Mouse (Mus musculus): ENCODE results near the gene Plin2. TPM values are rescaled to one million over a fixed set of nuclear protein-coding genes. Genes with fewer than 3 reads are reported as not detected.

Gene Plin2
- polyA plus RNA-seq, 1 experiment from 2014 or later, result 66.2 TPM

DNA sequence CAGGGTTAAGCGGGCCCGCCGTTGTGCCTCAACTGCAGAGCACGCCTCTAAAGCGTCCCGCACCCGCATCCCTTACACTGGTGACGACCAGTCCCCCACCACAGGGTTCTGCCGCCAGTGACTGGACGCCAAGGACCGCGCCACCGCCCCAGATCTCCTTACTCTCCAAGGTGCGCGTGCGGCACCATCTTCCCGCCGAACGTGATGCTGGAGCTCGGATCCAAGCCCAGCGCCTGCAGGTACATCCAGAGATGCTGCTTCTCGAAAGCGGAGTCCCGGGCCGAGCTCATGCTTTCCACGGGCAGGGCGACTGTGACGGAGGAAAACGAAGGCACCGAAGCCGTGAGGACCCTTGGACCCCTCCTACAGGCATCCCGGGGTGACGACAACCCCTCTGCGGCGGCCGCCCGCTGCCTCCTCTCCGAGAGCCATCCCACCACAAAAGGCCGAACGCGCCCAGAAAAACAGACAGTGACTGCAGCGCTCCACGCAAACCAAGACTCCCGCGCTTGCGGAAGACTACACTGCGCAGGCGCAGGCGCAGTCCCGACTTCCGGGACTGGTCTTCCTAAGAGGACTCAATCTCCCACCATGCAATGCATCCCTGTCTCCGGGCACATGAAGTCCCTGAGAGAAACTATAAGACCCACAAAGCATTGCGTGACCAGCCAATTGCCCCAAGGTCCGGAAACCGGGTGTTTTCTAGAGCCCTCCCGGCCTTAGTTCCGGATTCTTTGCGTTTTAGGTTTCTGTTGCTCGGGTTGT, 58.2 kb downstream of the Plin2 start, which contains the start of gene Haus6:
Gene Haus6, minus strand, starts transcription at position 532 of the 765 bp plus-strand sequence.
- peak within 1 kb of the TSS; percentile 81 for H3K9ac ChIP-seq (ENCODE audit: low read depth, low read length)
- H3K4me2 ChIP-seq (ENCODE audit: low read depth, low read length), result peak within 1 kb of the TSS; percentile 71
- no peaks in the 10 kb centered on the region for H3K27me3 ChIP-seq (replicated peaks; ENCODE audit: control insufficient read depth, insufficient read depth, low read length)
- no peaks in the 10 kb centered on the region for H3K36me3 ChIP-seq (ENCODE audit: control insufficient read depth, insufficient read depth, low read length)
- peak; percentile 100 for ATAC-seq (ENCODE audit: low read depth)
- peak within 1 kb of the TSS; percentile 74; the same call in 1 of the 2 replicates for H3K27ac ChIP-seq (replicated peaks; ENCODE audit: low read depth, low read length)
- H3K4me1 ChIP-seq (ENCODE audit: control insufficient read depth, insufficient read depth, low read length), result peaks cover 7% of the 10 kb centered on the region; the same call in 1 of the 2 replicates
- WGBS, result under 1% methylated on average over 55 of the region's 59 CpGs
- peak; percentile 100 for DNase-seq (ENCODE audit: low spot score)
- peak within 1 kb of the TSS; percentile 81 for H3K4me3 ChIP-seq (ENCODE audit: low read depth, low read length)
- no peaks in the 10 kb centered on the region for H3K9me3 ChIP-seq (ENCODE audit: control insufficient read depth, low read length)

Other genes with a start within 250 kb of the Plin2 start
- 0.10 and 0.28 TPM in 2 replicates for gene Saxo1, start 111.7 kb downstream of the Plin2 start, polyA plus RNA-seq (2014; fragmentation: Nextera tagmentation; extraction: Ambion mirVana)
- 94.8 and 95.3 TPM in 2 replicates for gene Rraga, start 94.4 kb downstream of the Plin2 start, polyA plus RNA-seq (2014; fragmentation: Nextera tagmentation; extraction: Ambion mirVana)
- gene Haus6, start 58.0 kb downstream of the Plin2 start, polyA plus RNA-seq (2014; fragmentation: Nextera tagmentation; extraction: Ambion mirVana), result 12.2 and 14.5 TPM in 2 replicates
- gene Dennd4c, start 78.5 kb upstream of the Plin2 start, polyA plus RNA-seq (2014; fragmentation: Nextera tagmentation; extraction: Ambion mirVana), result 7.5 and 8.3 TPM in 2 replicates
- 827 and 832 TPM in 2 replicates for gene Rps6, start 187.4 kb upstream of the Plin2 start, polyA plus RNA-seq (2014; fragmentation: Nextera tagmentation; extraction: Ambion mirVana)
- 9.4 and 14.2 TPM in 2 replicates for gene Acer2, start 204.3 kb upstream of the Plin2 start, polyA plus RNA-seq (2014; fragmentation: Nextera tagmentation; extraction: Ambion mirVana)

All from embryonic facial prominence, embryonic 14.5 days (tissue).